Mouse (Mus musculus) testis, postnatal 14 days (tissue): ENCODE results near the gene Olfr701.

ENCODE experiments used
- DNase-seq: peaks from one replicate; pipeline ENCODE4 v3.0.0; 2021; ENCODE audit warnings: low spot score

The Olfr701 gene

DNA sequence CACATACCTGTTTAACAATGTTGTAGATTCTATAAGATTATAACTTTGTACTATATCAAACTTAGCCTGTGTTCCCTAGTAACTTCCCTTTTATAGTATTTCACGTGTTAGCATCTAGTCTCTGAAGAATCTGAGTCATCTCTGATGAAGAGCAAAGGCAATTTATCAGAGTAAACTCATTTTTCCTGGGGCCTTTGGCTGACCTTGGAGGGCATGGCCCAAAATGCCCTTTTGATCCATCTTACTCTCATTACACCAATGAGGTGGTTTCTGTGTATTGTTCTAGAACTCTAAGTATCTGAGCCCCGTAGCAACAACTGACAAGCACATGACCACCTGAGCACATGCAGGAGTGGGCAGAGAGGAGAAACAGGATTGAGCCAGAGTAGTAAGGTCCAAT lies at the start of gene Olfr701:
Gene Olfr701, plus strand, starts transcription at position 301 of the 400 bp plus-strand sequence.
- no peak for DNase-seq

GRCm38 (mm10) chr7:106788330-106788729 lies 25.6 kb upstream of the Olfr701 start:
- DNase-seq, result no peak

GRCm38 (mm10) chr7:106793098-106793497 lies 20.8 kb upstream of the Olfr701 start, which contains the start of gene Olfr699:
Gene Olfr699 (minus strand): TSS chr7:106793198.
- DNase-seq, result no peak

DNA sequence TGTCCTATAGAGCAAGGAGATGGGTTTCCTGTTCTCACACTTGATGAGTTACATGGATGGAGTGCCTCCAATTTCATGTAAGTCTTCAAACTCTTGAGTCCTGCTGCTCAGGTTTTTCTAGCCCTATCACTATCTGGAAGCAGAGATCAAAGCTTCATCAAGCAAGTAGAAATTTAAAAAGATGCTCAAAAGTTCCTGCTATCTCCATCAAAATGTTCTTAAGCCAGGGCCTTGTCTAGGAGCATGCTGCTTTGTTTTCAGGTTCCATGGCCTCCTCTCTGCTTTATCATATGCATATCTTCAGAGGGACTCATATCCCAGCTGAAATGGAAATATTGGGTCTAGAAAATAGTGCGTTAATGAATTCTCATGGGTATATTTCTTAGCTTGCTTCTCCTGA lies 5.2 kb upstream of the Olfr701 start, which contains the start of gene Olfr700:
Gene Olfr700, minus strand, starts transcription at position 101 of the 400 bp plus-strand sequence.
- no peak for DNase-seq

DNA sequence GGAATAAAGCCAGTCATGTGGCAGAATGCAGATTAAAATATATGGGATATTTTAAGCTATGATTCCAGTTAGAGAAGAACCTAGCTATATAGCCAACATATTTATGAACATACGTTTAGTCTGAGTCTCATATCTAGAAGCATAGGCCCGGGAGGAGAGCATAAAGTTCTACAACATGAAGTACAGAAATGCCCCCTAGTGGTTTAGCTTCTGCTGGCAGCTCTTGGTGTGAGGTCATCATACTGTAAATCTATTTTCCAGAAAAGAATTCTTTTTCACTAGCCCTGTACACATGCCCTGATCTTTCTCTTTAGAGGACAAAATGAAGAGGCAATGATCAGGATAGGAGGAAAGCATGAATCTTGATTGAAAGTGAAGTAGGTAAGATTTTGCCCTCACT lies 1.8 kb downstream of the Olfr701 start:
- no peak for DNase-seq

DNA sequence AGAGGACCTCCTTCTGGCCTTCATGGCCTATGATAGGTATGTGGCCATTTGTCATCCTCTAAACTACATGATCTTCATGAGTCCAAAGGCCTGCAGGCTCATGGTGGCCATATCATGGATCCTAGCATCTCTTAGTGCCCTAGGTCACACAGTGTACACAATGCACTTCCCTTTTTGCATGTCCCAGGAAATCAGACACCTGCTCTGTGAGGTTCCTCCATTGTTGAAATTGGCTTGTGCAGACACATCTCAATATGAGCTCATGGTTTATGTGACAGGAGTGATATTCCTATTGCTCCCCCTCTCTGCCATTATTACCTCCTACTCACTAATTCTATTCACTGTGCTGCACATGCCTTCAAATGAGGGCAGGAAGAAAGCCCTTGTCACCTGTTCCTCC lies 4.5 kb downstream of the Olfr701 start:
- no peak for DNase-seq

DNA sequence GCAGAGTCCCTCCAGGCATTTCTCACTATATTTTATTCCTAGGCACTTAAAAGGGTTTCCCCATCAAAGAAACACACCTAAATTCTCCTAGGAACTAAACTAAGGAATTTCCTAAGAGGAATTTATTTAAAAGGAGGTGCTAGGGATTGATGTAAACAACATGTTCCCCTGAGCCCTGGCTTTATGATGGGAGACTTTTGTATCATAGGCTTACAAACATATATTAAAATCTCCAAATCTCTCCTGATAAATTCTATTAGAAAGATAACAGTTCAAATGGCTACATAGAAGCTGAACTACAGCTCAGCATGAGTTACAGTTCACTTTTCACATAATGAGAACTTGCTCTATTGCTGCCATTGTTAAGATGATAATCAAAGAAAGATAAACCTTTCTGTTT lies 19.9 kb downstream of the Olfr701 start, which contains the start of gene Olfr702:
Gene Olfr702, minus strand, starts transcription at position 101 of the 400 bp plus-strand sequence.
- no peak for DNase-seq

DNA sequence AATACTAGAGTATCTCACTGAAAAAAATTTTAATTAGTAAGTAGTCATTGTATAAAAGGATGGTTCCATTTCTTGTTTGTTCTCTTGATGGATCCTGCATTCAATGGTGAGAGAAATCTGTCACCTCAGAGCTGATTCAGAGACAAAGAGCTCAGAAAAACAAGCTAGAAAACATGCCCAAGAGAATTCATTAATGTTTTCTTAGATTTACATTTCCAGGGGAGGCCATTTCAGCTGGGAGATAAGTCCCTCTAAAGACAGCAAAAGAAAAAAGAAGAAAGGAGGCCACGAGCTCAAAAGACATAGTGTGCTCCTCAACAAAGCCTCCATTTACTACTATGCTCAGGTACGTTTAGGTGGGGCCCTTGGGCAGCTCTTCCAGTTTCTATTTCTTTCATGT lies 29.1 kb downstream of the Olfr701 start, which contains the start of gene Olfr703:
Gene Olfr703, plus strand, starts transcription at position 301 of the 400 bp plus-strand sequence.
- DNase-seq, result no peak

- DNase-seq, result no peak
These were observed 49.0 kb downstream of the Olfr701 start, which contains the start of gene Olfr704 for GRCm38 (mm10) chr7:106862885-106863284. Gene Olfr704 (plus strand): TSS chr7:106863185.
